Mouse (Mus musculus) left cerebral cortex, adult 18-20 months (tissue): ENCODE measurements around the gene Cdkn1a. TPM values are rescaled to one million over a fixed set of nuclear protein-coding genes. Genes with fewer than 3 reads are reported as not detected.
"Not testable (repeated sequence)": the region's sequence is repeated elsewhere in the genome, so short reads cannot be mapped to it uniquely, and the experiment has no call there.

Experiments
- DNase-seq, 2 experiments: peaks; one replicate each; pipeline ENCODE4 v3.0.0; 2021 to 2022; ENCODE audit warnings: low spot score in 2 of 2, mixed read lengths in 1 of 2
- long read RNA-seq, 2 experiments: library from polyadenylated mRNA; stranded (forward); transcript quantifications; one replicate each; pipeline ENCODE4 v2.0.0; 2021
- total RNA-seq, 2 experiments: library from RNA; stranded (reverse); gene quantifications; 2 replicates each; pipeline ENCODE4 v1.2.3; 2021

Gene Cdkn1a
- total RNA-seq, result 10 to 100 TPM; 35.1 to 57.4 TPM
- long read RNA-seq, experiment 1, transcript Cdkn1a-201 (3 exons, 1,913 nt), result major isoform, 26 of 33 reads
- long read RNA-seq, experiment 1, partial matches to known transcripts, result 0 of 33 reads
- long read RNA-seq, experiment 1, other reads (novel, unspliced or antisense), result 5 of 33 reads
- long read RNA-seq, experiment 2, transcript Cdkn1a-201 (3 exons, 1,913 nt), result major isoform, 10 of 12 reads
- long read RNA-seq, experiment 2, partial matches to known transcripts, result 0 of 12 reads
- long read RNA-seq, experiment 2, other reads (novel, unspliced or antisense), result 0 of 12 reads

DNA sequence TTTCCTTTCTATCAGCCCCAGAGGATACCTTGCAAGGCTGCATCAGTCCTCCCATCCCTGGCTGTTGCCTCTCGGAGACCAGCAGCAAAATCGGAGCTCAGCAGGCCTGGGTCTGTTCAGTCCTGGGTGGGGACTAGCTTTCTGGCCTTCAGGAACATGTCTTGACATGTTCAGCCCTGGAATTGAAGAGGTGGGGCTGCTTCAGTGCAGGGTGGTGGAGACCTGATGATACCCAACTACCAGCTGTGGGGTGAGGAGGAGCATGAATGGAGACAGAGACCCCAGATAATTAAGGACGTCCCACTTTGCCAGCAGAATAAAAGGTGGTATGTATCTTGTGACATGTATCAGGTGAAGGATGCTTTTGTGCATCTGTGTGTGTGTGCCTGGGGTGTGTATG, at the start of gene Cdkn1a:
Gene Cdkn1a (plus strand): TSS at position 201 of the 400 bp plus-strand sequence.
- DNase-seq, result no peak

- DNase-seq, result not testable (repeated sequence)
These were observed 49.1 kb upstream of the Cdkn1a start for GRCm38 (mm10) chr17:29041632-29042031.

DNA sequence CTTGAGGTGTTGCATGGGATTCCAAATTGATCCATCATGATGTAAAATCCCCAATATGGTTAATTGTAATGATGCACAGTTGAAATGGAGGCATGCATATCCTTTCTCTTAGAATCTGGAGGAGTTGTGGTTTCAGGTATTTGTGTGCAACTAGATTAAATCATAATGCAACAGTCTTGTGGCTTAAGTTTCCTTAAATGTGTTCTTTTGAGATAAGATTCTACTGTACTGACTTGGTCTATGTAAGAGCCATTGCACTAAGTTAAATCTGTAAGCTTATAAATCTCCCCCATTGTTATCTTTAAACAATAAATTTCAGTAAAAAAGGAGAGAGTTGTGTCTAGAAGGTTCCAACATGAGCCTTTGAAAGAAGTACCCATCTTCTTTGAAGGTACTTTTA, 48.2 kb upstream of the Cdkn1a start:
- DNase-seq, result no peak

DNA sequence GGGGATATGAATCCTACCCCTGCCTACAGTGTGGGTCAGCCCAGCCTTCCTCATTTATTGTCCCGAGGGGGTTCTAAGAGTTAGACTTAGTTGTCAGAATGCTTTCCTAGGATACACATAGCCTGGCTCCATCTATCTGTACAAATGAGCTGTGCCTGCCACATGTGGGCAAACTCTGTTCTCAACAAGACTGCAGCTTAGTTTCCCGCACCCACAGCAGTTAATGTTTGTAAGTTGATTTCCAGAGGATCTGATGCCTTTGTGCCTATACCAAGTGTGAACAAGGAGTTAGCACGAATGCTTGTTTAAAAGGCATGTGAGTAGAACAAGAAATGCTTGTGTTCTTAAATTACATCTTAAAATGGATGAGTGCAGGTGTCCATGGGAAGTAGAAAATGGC, 47.2 kb upstream of the Cdkn1a start:
- no peak for DNase-seq

GRCm38 (mm10) chr17:29044146-29044924, 46.4 kb upstream of the Cdkn1a start:
- no peak for DNase-seq

- DNase-seq, result no peak
These were observed 45.9 kb upstream of the Cdkn1a start for GRCm38 (mm10) chr17:29044925-29045319.

- DNase-seq, result no peak
These were observed 44.8 kb upstream of the Cdkn1a start for GRCm38 (mm10) chr17:29045741-29046530.

DNA sequence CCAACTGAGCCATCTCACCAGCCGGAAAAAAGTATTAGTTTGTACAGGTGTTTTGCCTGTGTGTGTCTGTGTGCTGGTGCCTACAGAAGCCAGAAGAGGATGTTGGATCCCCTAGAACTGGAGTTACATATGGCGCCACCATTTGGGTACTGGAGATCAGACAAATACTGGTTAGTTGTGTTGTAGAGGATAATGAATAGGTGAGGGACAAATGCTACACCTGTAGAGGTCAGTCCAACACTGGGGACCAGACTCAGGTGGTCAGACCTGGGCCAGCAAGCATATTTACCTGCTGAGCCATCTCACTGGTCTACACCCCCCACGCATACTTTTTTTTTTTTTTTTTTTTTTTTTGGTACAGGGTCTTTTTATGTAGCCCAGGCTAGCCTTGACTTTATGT, 43.9 kb upstream of the Cdkn1a start:
- DNase-seq, result no peak

- DNase-seq, result no peak
These were observed 42.9 kb upstream of the Cdkn1a start for GRCm38 (mm10) chr17:29047697-29048514.

DNA sequence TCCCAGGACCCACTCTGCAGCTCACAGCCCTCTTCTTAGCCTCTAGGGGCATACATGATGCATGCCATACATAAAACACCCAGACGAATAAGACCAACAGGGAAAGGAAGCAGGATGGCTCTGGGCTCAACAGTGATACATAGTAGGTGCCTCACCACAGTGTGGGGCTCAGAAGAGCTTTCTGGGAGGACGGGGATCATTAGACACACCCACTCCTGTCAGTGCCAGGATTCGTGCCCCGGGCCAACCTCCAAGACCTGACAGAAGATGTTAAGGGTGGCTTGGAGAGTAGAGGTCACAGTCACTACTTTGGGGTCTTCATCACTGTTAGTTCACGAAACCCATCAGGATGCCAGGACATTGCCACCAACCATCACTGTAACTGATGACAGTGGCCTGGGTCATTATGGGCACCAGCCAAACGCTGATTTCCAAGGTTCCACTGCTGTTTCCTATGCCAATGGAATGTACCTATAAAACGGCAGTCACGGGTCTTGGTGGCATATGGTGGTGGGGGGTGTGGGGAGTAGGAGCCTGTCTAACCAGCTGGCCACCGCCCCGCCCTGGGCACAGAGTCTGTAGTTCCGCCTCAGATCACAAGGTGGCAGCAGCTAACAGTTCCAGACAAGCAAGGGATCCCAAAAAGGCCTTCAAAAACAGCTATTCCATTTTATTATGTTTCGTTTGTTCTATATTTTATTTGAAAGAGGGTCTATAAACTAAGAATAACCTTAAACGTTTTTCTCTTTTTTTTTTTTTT, 41.8 kb upstream of the Cdkn1a start:
- peak; percentile 90 to 92 for DNase-seq

- no peak for DNase-seq
These were observed 41.3 kb upstream of the Cdkn1a start for GRCm38 (mm10) chr17:29049508-29049889.

- DNase-seq, result no peak
These were observed 40.9 kb upstream of the Cdkn1a start for GRCm38 (mm10) chr17:29049923-29050322.

DNA sequence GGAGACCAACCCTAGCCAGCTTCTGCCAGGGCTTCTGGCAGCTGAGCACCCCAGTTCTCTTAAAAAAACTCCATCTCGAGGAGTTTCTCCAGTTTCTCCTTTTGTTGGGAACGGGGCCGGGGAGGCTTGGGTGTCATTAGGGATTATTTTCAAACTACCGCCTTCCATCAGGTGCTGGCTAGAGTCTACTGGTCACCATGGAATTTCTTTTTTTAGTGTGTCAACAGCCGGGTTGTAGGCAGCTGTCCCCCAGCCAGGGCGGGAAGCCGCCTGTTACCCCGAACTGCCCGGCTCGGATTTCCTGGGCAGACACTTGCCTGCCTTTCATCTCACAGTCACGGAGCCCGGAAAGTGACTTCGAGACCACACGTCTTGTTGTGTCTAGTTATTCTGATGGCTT, 40.0 kb upstream of the Cdkn1a start:
- DNase-seq, result no peak

GRCm38 (mm10) chr17:29053067-29053466, 37.7 kb upstream of the Cdkn1a start:
- DNase-seq, result no peak

DNA sequence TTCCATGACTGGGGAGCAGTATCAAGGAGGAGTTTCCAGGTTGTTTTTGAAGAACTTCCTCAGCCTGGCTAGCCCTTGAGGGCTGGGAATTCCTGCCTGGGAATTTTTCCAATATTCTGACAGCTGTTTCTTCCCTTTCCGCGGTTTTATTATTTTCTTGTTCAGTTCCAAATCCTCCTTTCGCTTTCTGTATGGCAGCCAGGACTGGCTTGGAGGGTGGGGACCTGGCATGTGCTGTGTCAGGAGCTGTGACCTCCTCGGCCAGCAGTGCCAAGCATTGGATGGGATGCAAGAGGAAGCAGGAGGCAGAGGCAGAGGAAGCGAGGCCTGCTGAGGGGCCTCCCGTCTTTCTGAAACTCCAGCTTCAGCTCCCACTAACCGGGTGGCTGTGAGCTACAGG, 36.9 kb upstream of the Cdkn1a start:
- no peak for DNase-seq

DNA sequence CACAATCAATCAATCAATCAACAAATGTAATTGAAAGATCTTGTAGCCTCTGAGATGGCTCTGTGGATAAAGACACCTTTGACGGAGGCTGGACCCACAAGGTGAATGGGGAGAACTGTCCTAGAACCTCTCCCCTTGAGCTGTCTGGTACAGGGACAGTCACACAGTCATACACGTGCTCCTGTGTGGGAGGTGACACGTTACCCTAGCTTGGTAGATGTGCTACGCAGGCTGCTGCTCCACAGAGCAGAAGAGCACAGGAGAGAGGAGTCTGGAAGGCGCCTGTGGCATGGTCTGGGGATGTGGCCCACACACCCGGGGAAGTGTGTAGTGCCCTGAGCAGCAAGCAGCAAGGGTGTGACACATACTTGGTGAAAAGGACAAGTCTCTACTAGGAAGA, 36.3 kb upstream of the Cdkn1a start:
- DNase-seq, result no peak

GRCm38 (mm10) chr17:29055586-29055985, 35.2 kb upstream of the Cdkn1a start:
- DNase-seq, result no peak

DNA sequence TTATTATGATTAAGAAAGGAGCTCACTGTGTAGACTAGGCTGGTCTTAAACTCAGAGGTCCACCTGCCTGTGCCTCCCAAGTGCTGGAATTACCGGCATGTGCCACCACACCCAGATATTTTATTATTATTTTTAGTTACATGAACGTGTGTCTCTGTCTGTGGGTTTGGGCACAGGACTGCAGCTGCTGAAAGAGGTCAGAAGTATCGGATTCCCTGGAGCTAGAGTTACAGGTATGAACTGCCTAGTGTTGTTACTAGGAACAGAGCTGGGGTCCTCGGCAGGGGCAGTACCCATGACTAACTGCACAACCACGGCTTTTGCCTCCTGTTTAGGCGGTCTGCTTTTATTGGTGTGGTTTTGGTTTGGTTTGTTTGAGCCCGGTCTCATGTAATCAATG, 34.6 kb upstream of the Cdkn1a start:
- DNase-seq, result no peak

GRCm38 (mm10) chr17:29056699-29057151, 34.1 kb upstream of the Cdkn1a start:
- no peak for DNase-seq

DNA sequence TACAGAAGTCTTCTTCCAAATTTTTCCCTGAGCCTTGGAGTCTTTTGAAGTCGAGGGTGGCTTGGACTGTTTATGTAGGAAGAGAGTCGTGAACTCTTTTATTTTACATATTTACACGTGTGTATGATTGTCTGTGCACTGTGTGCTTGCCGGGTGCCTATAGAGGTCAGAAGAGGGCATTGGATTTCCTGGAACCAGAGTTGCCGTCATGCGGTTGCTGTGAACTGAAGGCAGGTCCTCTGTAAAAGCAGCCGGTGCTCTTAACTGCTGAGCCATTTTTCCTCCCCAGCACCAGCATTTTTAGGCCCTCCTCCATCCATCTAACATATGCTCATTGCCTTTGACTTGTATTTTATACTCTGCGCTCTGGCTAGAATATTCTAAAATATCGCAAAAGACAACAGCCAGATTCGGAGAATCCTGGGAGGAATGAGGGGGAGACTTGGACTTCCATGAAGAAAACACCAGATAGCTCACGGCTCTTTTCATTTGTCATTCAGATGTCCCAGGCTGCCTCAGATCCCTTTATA, 33.4 kb upstream of the Cdkn1a start:
- no peak for DNase-seq
